Mouse (Mus musculus) midbrain, postnatal 0 days (tissue): ENCODE data around the gene Atp6v1e2. TPM values are rescaled to one million over a fixed set of nuclear protein-coding genes. Genes with fewer than 3 reads are reported as not detected.

ENCODE experiments used
- ATAC-seq: fragments of 200-750 bp; cut with Nextera tagmentation; 2 replicates; pipeline ENCODE4 v1.8.0; 2017; ENCODE audit warnings: moderate number of reproducible peaks, mild to moderate bottlenecking, moderate TSS enrichment, moderate library complexity; ENCODE audit not compliant: low FRiP score
- DNase-seq: peaks from one replicate; pipeline ENCODE4 v3.0.0-alpha.2; 2015; ENCODE audit warnings: low spot score
- H3K27ac ChIP-seq: fragments of 300-500 bp; sonication (generic); 2 replicates; pipeline ENCODE4 v1.5.1; 2014; ENCODE audit warnings: low read depth, mild to moderate bottlenecking, low read length, mixed read lengths
- H3K27me3 ChIP-seq: fragments of 300-500 bp; sonication (generic); 2 replicates; pipeline ENCODE4 v1.6.1; 2014; ENCODE audit warnings: low read length, control low read depth, mixed read lengths; ENCODE audit not compliant: insufficient read depth
- H3K36me3 ChIP-seq: fragments of 300-500 bp; sonication (generic); 2 replicates; pipeline ENCODE4 v1.6.1; 2014; ENCODE audit warnings: low read length, control low read depth, mixed read lengths; ENCODE audit not compliant: insufficient read depth
- H3K4me1 ChIP-seq: fragments of 300-500 bp; sonication (generic); 2 replicates; pipeline ENCODE4 v1.6.1; 2014; ENCODE audit warnings: mild to moderate bottlenecking, control low read depth, antibody characterized with exemption, low read length, mixed read lengths; ENCODE audit not compliant: insufficient read depth
- H3K4me2 ChIP-seq: fragments of 300-500 bp; sonication (generic); 2 replicates; pipeline ENCODE4 v1.6.1; 2014; ENCODE audit warnings: low read depth, mild to moderate bottlenecking, low read length, mixed read lengths; ENCODE audit not compliant: poor library complexity, severe bottlenecking
- H3K4me3 ChIP-seq: fragments of 300-500 bp; sonication (generic); 2 replicates; pipeline ENCODE4 v1.5.1; 2014; ENCODE audit warnings: low read depth, mild to moderate bottlenecking, low read length, moderate library complexity
- H3K9ac ChIP-seq: fragments of 300-500 bp; sonication (generic); replicated peaks from 2 replicates; pipeline ENCODE4 v1.6.1; 2014; ENCODE audit warnings: mild to moderate bottlenecking, low read length, moderate library complexity, mixed read lengths; ENCODE audit not compliant: poor library complexity, severe bottlenecking
- H3K9me3 ChIP-seq: fragments of 300-500 bp; sonication (generic); 2 replicates; pipeline ENCODE4 v1.6.1; 2016; ENCODE audit warnings: low read length, control low read depth
- CTCF ChIP-seq: IDR thresholded peaks from 2 replicates; pipeline ENCODE4 v1.5.1; 2016; ENCODE audit warnings: antibody characterized with exemption, mild to moderate bottlenecking
- WGBS: fragments of 180-500 bp; shearing (Covaris S2); extraction: QIAGEN DNeasy Blood & Tissue Kit; methylation state at CpG from one replicate; pipeline ENCODE4 v1.1.7; 2014; 5-methylcytosine and 5-hydroxymethylcytosine counted together
- polyA plus RNA-seq: library from polyadenylated mRNA; unstranded; fragments of >200 nt; fragmentation: Nextera tagmentation; extraction: Ambion mirVana; gene quantifications from 2 replicates; pipeline ENCODE4 v1.2.1, GENCODE M21; 2015
- total RNA-seq: library from RNA; depleted of rRNA; stranded (reverse); fragments of >200 nt; gene quantifications from 2 replicates; pipeline ENCODE4 v1.2.3, GENCODE M21; 2014

Gene Atp6v1e2
- total and polyA plus RNA-seq, 2 experiments from 2014 or later = not detected

- DNase-seq (no peak), ATAC-seq (no peak)
- Histone ChIP-seq H3K9me3 (no peaks in the 10 kb centered on the region), H3K4me3 (no peak overlapping the region), H3K4me2 (no peak overlapping the region), H3K36me3 (no peaks in the 10 kb centered on the region), H3K4me1 (no peaks in the 10 kb centered on the region), H3K27me3 (no peaks in the 10 kb centered on the region), H3K27ac (peak overlapping the region; percentile 51; the same call in 1 of the 2 replicates), H3K9ac (no peak overlapping the region)
- 53% methylated on average over 6 of the region's 6 CpGs for WGBS
- no peak for TF ChIP-seq CTCF
Observed at GRCm38 (mm10) chr17:86948801-86949200, 1.1 kb upstream of the Atp6v1e2 start.

DNA sequence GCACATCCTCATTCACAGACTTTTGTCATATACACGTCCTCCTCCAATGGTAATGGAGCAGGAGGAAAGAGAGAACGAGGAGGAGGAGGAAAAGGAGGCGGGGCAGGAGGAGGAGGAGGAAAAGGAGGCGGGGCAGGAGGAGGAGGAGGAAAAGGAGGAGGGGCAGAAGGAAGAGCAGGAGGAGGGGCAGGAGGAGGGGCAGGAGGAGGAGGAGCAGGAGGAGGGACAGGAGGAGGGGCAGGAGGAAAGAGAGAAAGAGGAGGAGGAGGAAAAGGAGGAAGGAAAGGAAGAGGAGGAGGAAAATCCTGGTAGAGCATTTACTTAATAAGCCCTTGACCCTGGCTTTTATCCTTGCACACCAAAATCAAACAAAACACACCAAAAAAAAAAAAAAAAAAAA, 1.6 kb downstream of the Atp6v1e2 start:
- H3K9me3 ChIP-seq = no peaks in the 10 kb centered on the region
- no peak for TF ChIP-seq CTCF
- no peak for ATAC-seq
- no peak for DNase-seq
- WGBS = 48% methylated on average over 4 of the region's 4 CpGs
- H3K9ac ChIP-seq = no peak overlapping the region
- H3K4me1 ChIP-seq = no peaks in the 10 kb centered on the region
- H3K27ac ChIP-seq = no peak overlapping the region
- H3K4me3 ChIP-seq = no peak overlapping the region
- H3K27me3 ChIP-seq = no peaks in the 10 kb centered on the region
- no peak overlapping the region for H3K4me2 ChIP-seq
- H3K36me3 ChIP-seq = no peaks in the 10 kb centered on the region

DNA sequence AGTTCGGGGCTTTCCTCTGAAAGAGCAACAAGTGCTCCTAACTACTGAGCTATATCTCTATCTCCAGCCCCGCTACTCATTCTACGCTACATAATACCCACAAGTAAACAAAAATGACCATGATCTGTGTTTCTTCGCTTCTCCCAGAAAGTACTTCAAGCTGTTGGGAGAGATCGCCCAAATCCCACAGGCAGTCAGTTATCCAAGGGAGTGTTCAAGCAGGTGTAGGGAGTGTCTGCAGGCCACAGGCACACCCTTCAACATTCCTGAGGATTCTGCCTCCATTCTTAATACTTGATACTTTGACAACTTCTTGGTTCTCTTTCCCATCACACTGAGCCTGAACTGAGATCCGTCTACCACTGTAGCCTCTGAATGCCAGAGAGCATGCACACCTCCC, 4.5 kb downstream of the Atp6v1e2 start:
- no peaks in the 10 kb centered on the region for H3K36me3 ChIP-seq
- 94% methylated on average over 6 of the region's 6 CpGs for WGBS
- H3K4me1 ChIP-seq = no peaks in the 10 kb centered on the region
- no peak overlapping the region for H3K4me3 ChIP-seq
- H3K27me3 ChIP-seq = no peaks in the 10 kb centered on the region
- ATAC-seq = no peak
- H3K9ac ChIP-seq = no peak overlapping the region
- no peak overlapping the region for H3K4me2 ChIP-seq
- H3K27ac ChIP-seq = no peak overlapping the region
- no peak for DNase-seq
- H3K9me3 ChIP-seq = no peaks in the 10 kb centered on the region
- no peak for TF ChIP-seq CTCF

DNA sequence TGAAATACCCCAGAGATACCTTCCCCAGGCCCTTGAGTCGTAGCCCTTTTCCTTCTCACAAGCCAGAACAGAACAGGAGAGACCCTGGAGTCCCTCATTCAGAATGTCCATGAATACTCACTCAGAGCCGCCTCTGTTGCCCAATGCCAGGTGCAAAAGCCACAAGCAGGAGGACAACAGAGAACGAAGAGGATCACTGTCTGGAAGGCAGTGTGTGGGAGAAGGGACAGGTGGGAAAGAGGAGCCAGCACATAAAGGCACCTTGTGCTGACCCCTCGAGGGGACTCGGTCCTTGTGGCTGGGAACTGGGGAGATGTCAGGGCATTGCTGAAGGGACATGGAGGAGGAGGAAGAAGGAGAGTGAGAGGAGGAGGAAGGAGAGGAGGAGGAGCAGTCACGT, 5.6 kb downstream of the Atp6v1e2 start:
- H3K9me3 ChIP-seq = no peaks in the 10 kb centered on the region
- TF ChIP-seq CTCF = no peak
- no peak for DNase-seq
- H3K4me1 ChIP-seq = no peaks in the 10 kb centered on the region
- no peak overlapping the region for H3K4me2 ChIP-seq
- no peak for ATAC-seq
- no peak overlapping the region for H3K27ac ChIP-seq
- no peak overlapping the region for H3K4me3 ChIP-seq
- no peaks in the 10 kb centered on the region for H3K36me3 ChIP-seq
- H3K9ac ChIP-seq = no peak overlapping the region
- WGBS = 79% methylated on average over 6 of the region's 6 CpGs
- no peaks in the 10 kb centered on the region for H3K27me3 ChIP-seq

GRCm38 (mm10) chr17:86938683-86939082, 9.0 kb downstream of the Atp6v1e2 start:
- DNase-seq (no peak), ATAC-seq (no peak)
- H3K27me3 ChIP-seq = no peaks in the 10 kb centered on the region; the same call in 1 of the 2 replicates
- H3K27ac ChIP-seq = no peak overlapping the region
- no peak for TF ChIP-seq CTCF
- no peaks in the 10 kb centered on the region for H3K36me3 ChIP-seq
- no peak overlapping the region for H3K4me2 ChIP-seq
- H3K4me3 ChIP-seq = no peak overlapping the region
- no peaks in the 10 kb centered on the region for H3K9me3 ChIP-seq
- no peaks in the 10 kb centered on the region for H3K4me1 ChIP-seq
- no peak overlapping the region for H3K9ac ChIP-seq
- 67% methylated on average over 7 of the region's 7 CpGs for WGBS

GRCm38 (mm10) chr17:86937497-86938155, 10.1 kb downstream of the Atp6v1e2 start:
- Histone ChIP-seq H3K27me3 (no peaks in the 10 kb centered on the region; the same call in 1 of the 2 replicates), H3K27ac (peak overlapping the region; percentile 51; the same call in 1 of the 2 replicates), H3K4me1 (peaks cover 8% of the 10 kb centered on the region), H3K9me3 (no peaks in the 10 kb centered on the region), H3K36me3 (no peaks in the 10 kb centered on the region), H3K4me3 (peak overlapping the region; percentile 39), H3K4me2 (peak overlapping the region; percentile 62), H3K9ac (peak overlapping the region; percentile 48)
- WGBS = under 1% methylated on average over 20 of the region's 20 CpGs
- ATAC-seq (peak; percentile 87), DNase-seq (peak; percentile 86)
- no peak for TF ChIP-seq CTCF
